Mouse (Mus musculus) heart, embryonic 16.5 days (tissue): ENCODE results near the gene Pds5b. TPM values are rescaled to one million over a fixed set of nuclear protein-coding genes. Genes with fewer than 3 reads are reported as not detected.
A peak's percentile ranks its signal among the peaks of the same experiment; 100 is the strongest.
"Not testable (repeated sequence)": the region's sequence is repeated elsewhere in the genome, so short reads cannot be mapped to it uniquely, and the experiment has no call there.

Source experiments
- ATAC-seq: fragments of 200-750 bp; cut with Nextera tagmentation; replicated peaks from 2 replicates; pipeline ENCODE4 v1.8.0; 2017; ENCODE audit warnings: moderate number of reproducible peaks; ENCODE audit not compliant: insufficient read depth, low FRiP score; ENCODE audit errors: extremely low read depth
- H3K27ac ChIP-seq: fragments of 300-500 bp; sonication (generic); 2 replicates; pipeline ENCODE4 v1.5.1; 2014; ENCODE audit warnings: mild to moderate bottlenecking, low read length, control low read depth, moderate library complexity
- H3K27me3 ChIP-seq: fragments of 300-500 bp; sonication (generic); 2 replicates; pipeline ENCODE4 v1.6.1; 2014; ENCODE audit warnings: low read length, mixed read lengths; ENCODE audit not compliant: control insufficient read depth, insufficient read depth
- H3K36me3 ChIP-seq: fragments of 300-500 bp; sonication (generic); 2 replicates; pipeline ENCODE4 v1.6.1; 2014; ENCODE audit not compliant: control insufficient read depth, insufficient read depth
- H3K4me1 ChIP-seq: fragments of 300-500 bp; sonication (generic); 2 replicates; pipeline ENCODE4 v1.6.1; 2014; ENCODE audit warnings: low read length, mixed read lengths; ENCODE audit not compliant: control insufficient read depth, insufficient read depth
- H3K4me2 ChIP-seq: fragments of 300-500 bp; sonication (generic); 2 replicates; pipeline ENCODE4 v1.6.1; 2014; ENCODE audit warnings: low read depth, mild to moderate bottlenecking, control low read depth, low read length
- H3K4me3 ChIP-seq: fragments of 300-500 bp; sonication (generic); 2 replicates; pipeline ENCODE4 v1.5.1; 2014; ENCODE audit warnings: mild to moderate bottlenecking, control low read depth, low read length
- H3K9ac ChIP-seq: fragments of 300-500 bp; sonication (generic); 2 replicates; pipeline ENCODE4 v1.6.1; 2014; ENCODE audit warnings: low read length, control low read depth
- H3K9me3 ChIP-seq: fragments of 300-500 bp; sonication (generic); replicated peaks from 2 replicates; pipeline ENCODE4 v1.6.1; 2016; ENCODE audit warnings: low read length; ENCODE audit not compliant: control insufficient read depth
- WGBS: fragments of 180-500 bp; shearing (Covaris S2); extraction: QIAGEN DNeasy Blood & Tissue Kit; methylation state at CpG from one replicate; pipeline ENCODE4 v1.1.7; 2014; 5-methylcytosine and 5-hydroxymethylcytosine counted together
- polyA plus RNA-seq: library from polyadenylated mRNA; unstranded; fragments of >200 nt; fragmentation: Nextera tagmentation; extraction: Ambion mirVana; gene quantifications from 2 replicates; pipeline ENCODE4 v1.2.1, GENCODE M21; 2015

The Pds5b gene
- polyA plus RNA-seq, 1 experiment from 2014 or later: 25.0 TPM

- Histone ChIP-seq H3K9ac (no peak overlapping the region), H3K4me2 (no peak overlapping the region), H3K4me3 (no peak overlapping the region), H3K36me3 (no peaks in the 10 kb centered on the region), H3K27me3 (no peaks in the 10 kb centered on the region), H3K27ac (no peak overlapping the region), H3K9me3 (no peaks in the 10 kb centered on the region), H3K4me1 (no peaks in the 10 kb centered on the region; the same call in 1 of the 2 replicates)
- 94% methylated on average over 6 of the region's 6 CpGs for WGBS
- ATAC-seq: no peak
Measured at GRCm38 (mm10) chr5:150845961-150846360, 172.4 kb downstream of the Pds5b start.

- 26% methylated on average over 2 of the region's 2 CpGs for WGBS
- Histone ChIP-seq H3K4me3 (no peak overlapping the region), H3K27ac (no peak overlapping the region), H3K36me3 (no peaks in the 10 kb centered on the region), H3K4me2 (no peak overlapping the region), H3K4me1 (peaks cover 14% of the 10 kb centered on the region), H3K9me3 (no peaks in the 10 kb centered on the region), H3K9ac (no peak overlapping the region), H3K27me3 (no peaks in the 10 kb centered on the region)
- ATAC-seq: no peak
Measured at GRCm38 (mm10) chr5:150850821-150851220, 177.3 kb downstream of the Pds5b start.

- H3K36me3 ChIP-seq, H3K4me2 ChIP-seq, H3K27ac ChIP-seq, H3K9ac ChIP-seq, H3K9me3 ChIP-seq, ATAC-seq, H3K4me3 ChIP-seq, H3K27me3 ChIP-seq: not testable (repeated sequence)
- WGBS: 86% methylated on average over 2 of the region's 2 CpGs
- peaks cover 14% of the 10 kb centered on the region for H3K4me1 ChIP-seq
Measured at GRCm38 (mm10) chr5:150852097-150852496, 178.6 kb downstream of the Pds5b start.

- H3K4me3 ChIP-seq: no peak overlapping the region
- peak overlapping the region; percentile 58 for H3K27ac ChIP-seq
- 11% methylated on average over 1 of the region's 1 CpGs for WGBS
Measured at GRCm38 (mm10) chr5:150854506-150854905, 181.0 kb downstream of the Pds5b start.

GRCm38 (mm10) chr5:150859642-150860194 is 186.2 kb downstream of the Pds5b start:
- 51% methylated on average over 5 of the region's 5 CpGs for WGBS
- H3K9ac ChIP-seq: no peak overlapping the region

More at GRCm38 (mm10) chr5:150854506-150854905, 181.0 kb downstream of the Pds5b start:
- H3K9ac ChIP-seq: no peak overlapping the region
- H3K4me1 ChIP-seq: peaks cover 14% of the 10 kb centered on the region
- no peaks in the 10 kb centered on the region for H3K9me3 ChIP-seq
- no peaks in the 10 kb centered on the region for H3K36me3 ChIP-seq
- no peaks in the 10 kb centered on the region for H3K27me3 ChIP-seq
- peak overlapping the region; percentile 11; the same call in 1 of the 2 replicates for H3K4me2 ChIP-seq
- no peak for ATAC-seq

More at GRCm38 (mm10) chr5:150859642-150860194, 186.2 kb downstream of the Pds5b start:
- Histone ChIP-seq H3K4me3 (no peak overlapping the region), H3K36me3 (no peaks in the 10 kb centered on the region), H3K9me3 (no peaks in the 10 kb centered on the region), H3K27me3 (no peaks in the 10 kb centered on the region), H3K4me1 (peaks cover 4% of the 10 kb centered on the region; the same call in 1 of the 2 replicates), H3K27ac (no peak overlapping the region), H3K4me2 (no peak overlapping the region)
- ATAC-seq: no peak

Other genes with a start within 250 kb of the Pds5b start
- not detected in 2 replicates for gene Zar1l, start 155.6 kb upstream of the Pds5b start, polyA plus RNA-seq
- gene Brca2, start 151.1 kb upstream of the Pds5b start, polyA plus RNA-seq: 13.8 and 15.1 TPM in 2 replicates
- 5.4 and 9.6 TPM in 2 replicates for gene N4bp2l1, start 76.6 kb upstream of the Pds5b start, polyA plus RNA-seq
- 26.8 and 27.5 TPM in 2 replicates for gene N4bp2l2, start 7.6 kb upstream of the Pds5b start, polyA plus RNA-seq